In genomic region chr5:101811296-101812169, GRCm38 (mm10) we compare ENCODE assay signal across 15 mouse cellular contexts. TPM values are rescaled to one million over a fixed set of nuclear protein-coding genes. Genes with fewer than 3 reads are reported as not detected.
DNase-seq lines count a peak whose midpoint lies in the region; ATAC-seq and TF ChIP-seq lines count a peak whose summit lies in the region.
"Had no signal": no experiment of that assay in that cellular context is flagged by ENCODE, and none has a peak within 500 bp of the region (broad histone marks: within the 10 kb centered on the region; RNA-seq: fewer than 3 reads in every experiment).

No protein-coding gene starts in this region.

- H3K36me3 ChIP-seq in heart, postnatal 0 days (replicated peaks; ENCODE audit: control insufficient read depth, insufficient read depth, low read length) = no peaks in the 10 kb centered on the region
- no peaks in the 10 kb centered on the region for H3K36me3 ChIP-seq in lung, embryonic 14.5 days (ENCODE audit: insufficient read depth)
- peaks cover 52% of the 10 kb centered on the region for H3K36me3 ChIP-seq in small intestine, adult 2 months (ENCODE audit: control insufficient read depth, insufficient read depth, low read length)
- H3K36me3 ChIP-seq: neural tube, embryonic 12.5 days had no signal

- no peak overlapping the region for H3K4me2 ChIP-seq in heart, postnatal 0 days (ENCODE audit: low read depth, low read length)
- H3K4me2 ChIP-seq in lung, embryonic 14.5 days = no peak overlapping the region
- H3K4me2 ChIP-seq: neural tube, embryonic 12.5 days had no signal

- no peak overlapping the region for H3K9ac ChIP-seq in heart, postnatal 0 days (replicated peaks; ENCODE audit: low read depth, low read length)
- H3K9ac ChIP-seq in lung, embryonic 14.5 days = no peak overlapping the region
- H3K9ac ChIP-seq: neural tube, embryonic 12.5 days had no signal

- no peak overlapping the region for H3K27ac ChIP-seq in heart, postnatal 0 days (ENCODE audit: low read depth)
- H3K27ac ChIP-seq in lung, embryonic 14.5 days (ENCODE audit: low read depth) = no peak overlapping the region
- no peak overlapping the region for H3K27ac ChIP-seq in cerebellum, adult 2 months (ENCODE audit: insufficient read depth, low read length)
- H3K27ac ChIP-seq in small intestine, adult 2 months (ENCODE audit: insufficient read depth, low read depth, low read length) = no peak overlapping the region
- H3K27ac ChIP-seq: neural tube, embryonic 12.5 days had no signal

- no peak for DNase-seq in heart, postnatal 0 days (ENCODE audit: low spot score)
- no peak for DNase-seq in heart, adult 9 months (ENCODE audit: low spot score in 2 of 2)
- DNase-seq in lung, embryonic 14.5 days = no peak
- DNase-seq in lung, postnatal 14 days = no peak
- peak; percentile 53 to 77 for DNase-seq in cerebellum, adult 2 months
- no peak for DNase-seq in adrenal gland, postnatal 25 days
- DNase-seq: adrenal gland, adult 2 months; kidney, adult 9 months; thymus, adult 2 months had no signal

- ATAC-seq in heart, postnatal 0 days (ENCODE audit: insufficient read depth, low read depth) = no peak
- ATAC-seq in lung, embryonic 14.5 days (ENCODE audit: insufficient read depth) = no peak
- no peak for ATAC-seq in inflammation-experienced regulatory T-cells, adult 6 months
- ATAC-seq: forebrain, embryonic 16.5 days had no signal

- H3K9me3 ChIP-seq in heart, postnatal 0 days (replicated peaks; ENCODE audit: control insufficient read depth, low read length) = no peaks in the 10 kb centered on the region
- no peaks in the 10 kb centered on the region for H3K9me3 ChIP-seq in lung, embryonic 14.5 days (ENCODE audit: low read depth, low read length)
- H3K9me3 ChIP-seq: megakaryocyte, embryonic 14.5 days; neural tube, embryonic 12.5 days had no signal

- H3K4me1 ChIP-seq in heart, postnatal 0 days (ENCODE audit: control insufficient read depth, insufficient read depth) = peaks cover 6% of the 10 kb centered on the region
- H3K4me1 ChIP-seq in lung, embryonic 14.5 days (ENCODE audit: insufficient read depth) = no peaks in the 10 kb centered on the region
- H3K4me1 ChIP-seq in cerebellum, adult 2 months (ENCODE audit: control insufficient read depth, insufficient read depth, low read length) = peaks cover 4% of the 10 kb centered on the region
- no peaks in the 10 kb centered on the region for H3K4me1 ChIP-seq in small intestine, adult 2 months (ENCODE audit: control insufficient read depth, insufficient read depth, insufficient read length, low read length)
- H3K4me1 ChIP-seq: neural tube, embryonic 12.5 days had no signal

- H3K27me3 ChIP-seq in heart, postnatal 0 days (ENCODE audit: control insufficient read depth, insufficient read depth, low read length) = no peaks in the 10 kb centered on the region
- no peaks in the 10 kb centered on the region for H3K27me3 ChIP-seq in lung, embryonic 14.5 days (ENCODE audit: insufficient read depth, low read length)
- H3K27me3 ChIP-seq in cerebellum, adult 2 months (ENCODE audit: control insufficient read depth, insufficient read depth, low read length) = no peaks in the 10 kb centered on the region
- no peaks in the 10 kb centered on the region for H3K27me3 ChIP-seq in small intestine, adult 2 months (ENCODE audit: control insufficient read depth, insufficient read depth, low read length)
- H3K27me3 ChIP-seq: CH12.LX; neural tube, embryonic 12.5 days had no signal

- no peak for TF ChIP-seq EP300 in heart, postnatal 0 days (IDR thresholded peaks at IDR 0.05; ENCODE audit: low read depth)

- TF ChIP-seq POLR2A in cerebellum, adult 2 months (IDR thresholded peaks at IDR 0.05; ENCODE audit: borderline replicate concordance, insufficient read depth, low read length) = no peak
- TF ChIP-seq POLR2A in small intestine, adult 2 months (IDR thresholded peaks at IDR 0.05; ENCODE audit: low read depth, low read length) = no peak

- 0 out of 2 replicates have a peak, but pooled peaks have one; percentile 3 for TF ChIP-seq CTCF in heart, postnatal 0 days (IDR thresholded peaks at IDR 0.05; ENCODE audit: low read depth)
- peak; percentile 30; the same call in 1 of the 2 replicates for TF ChIP-seq CTCF in lung, embryonic 14.5 days (IDR thresholded peaks at IDR 0.05; ENCODE audit: low read depth)
- peak; percentile 62 for TF ChIP-seq CTCF in cerebellum, adult 2 months (IDR thresholded peaks at IDR 0.05; ENCODE audit: borderline replicate concordance, insufficient read depth, low read depth, low read length)
- TF ChIP-seq CTCF in small intestine, adult 2 months (IDR thresholded peaks at IDR 0.05; ENCODE audit: extremely low read depth, insufficient read length, insufficient replicate concordance, low read depth, low read length) = peak; percentile 44; the same call in 1 of the 2 replicates

- H3K4me3 ChIP-seq in heart, postnatal 0 days (ENCODE audit: low read depth, low read length) = no peak overlapping the region
- no peak overlapping the region for H3K4me3 ChIP-seq in lung, embryonic 14.5 days (ENCODE audit: low read depth, low read length)
- H3K4me3 ChIP-seq in cerebellum, adult 2 months (replicated peaks; ENCODE audit: insufficient read depth, low read depth, low read length) = no peak overlapping the region
- H3K4me3 ChIP-seq in small intestine, adult 2 months (ENCODE audit: low read depth, low read length) = no peak overlapping the region
- H3K4me3 ChIP-seq: neural tube, embryonic 12.5 days had no signal

- 82% methylated on average over 6 of the region's 6 CpGs for WGBS in heart, postnatal 0 days
- 83% methylated on average over 6 of the region's 6 CpGs for WGBS in lung, embryonic 14.5 days
- WGBS in cerebellum, adult 2 months = 55% methylated on average over 6 of the region's 6 CpGs
- 89% methylated on average over 6 of the region's 6 CpGs for WGBS in small intestine, adult 2 months

RNA-seq across cellular contexts. Expression of gene Cds1, which starts 46.6 kb away (rescaled TPM):
- total RNA-seq in heart, postnatal 0 days (2014; rRNA removed; ENCODE audit: low replicate concordance) = 7.0 and 7.1 TPM in 2 replicates
- 0.45 and 0.48 TPM in 2 replicates for polyA plus RNA-seq in heart, postnatal 0 days (2015; fragmentation: Nextera tagmentation; extraction: Ambion mirVana)
- polyA plus RNA-seq in lung, embryonic 14.5 days (2014; fragmentation: Nextera tagmentation; extraction: Ambion mirVana) = 2.2 and 2.3 TPM in 2 replicates
- 91.2 and 97.8 TPM in 2 replicates for polyA plus RNA-seq in cerebellum, adult 2 months (2012; rRNA removed)
- polyA plus RNA-seq in small intestine, adult 2 months (2012; rRNA removed) = 39.8 and 112 TPM in 2 replicates
- 8.6 and 9.8 TPM in 2 replicates for total RNA-seq in adrenal gland, postnatal 25 days (2021)
- not detected for polyA plus RNA-seq in inflammation-experienced regulatory T-cells, adult 6 months (2017; shearing (Covaris generic))
- total RNA-seq: CH12.LX had no signal

Comparison
In these comparisons a context has a peak if more than half of its experiments do, and no peak if none do; other contexts are left out.
1. DNase-seq: peak in cerebellum, adult 2 months (2 of 2); none in heart, postnatal 0 days (single experiment), heart, adult 9 months (0 of 2), lung, embryonic 14.5 days (single experiment), lung, postnatal 14 days (single experiment) and adrenal gland, postnatal 25 days (single experiment).
2. CTCF ChIP-seq: peak in every context shown above with its lines; median percentile 62 in cerebellum, adult 2 months; 44 in small intestine, adult 2 months; 30 in lung, embryonic 14.5 days; 3 in heart, postnatal 0 days.
3. RNA of gene Cds1, which starts 46.6 kb away (polyA plus RNA-seq): 39.8 to 112 TPM in small intestine, adult 2 months and 91.2 to 97.8 TPM in cerebellum, adult 2 months; 2.2 to 2.3 TPM in lung, embryonic 14.5 days, 0.45 to 0.48 TPM in heart, postnatal 0 days and not detected in inflammation-experienced regulatory T-cells, adult 6 months; every median in the first group is over 10 times any median in the second.